Mouse (Mus musculus) ES-Bruce4 (cell line): Measurements from ENCODE around the gene Gm12184.

ENCODE experiments used
- EP300 ChIP-seq: IDR thresholded peaks from 2 replicates; pipeline ENCODE4 v1.6.1; 2011; ENCODE audit warnings: low read depth, low read length; ENCODE audit not compliant: insufficient read depth
- POLR2A ChIP-seq: IDR thresholded peaks from one replicate; pipeline ENCODE4 v1.8.1; 2011; ENCODE audit warnings: low read length; ENCODE audit not compliant: insufficient read depth

DNA sequence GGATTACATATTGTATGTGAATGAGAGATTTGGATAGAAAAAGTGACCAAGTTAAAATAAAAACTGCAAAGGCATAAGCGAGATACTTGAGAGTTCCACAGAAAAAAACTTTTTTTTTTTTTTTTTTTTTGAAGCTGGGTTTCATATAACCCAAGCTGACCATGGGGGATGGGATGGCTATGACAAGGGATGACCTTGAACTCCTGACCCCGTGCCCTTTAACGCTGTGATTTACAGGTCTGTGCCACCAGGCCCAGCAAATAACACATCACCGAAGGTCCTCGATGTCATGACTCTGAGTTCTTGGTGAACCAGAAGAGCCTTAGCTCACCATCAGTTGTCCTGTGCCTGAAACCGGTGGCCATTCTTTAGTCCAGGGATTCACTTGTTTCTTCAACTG, 9.5 kb upstream of the Gm12184 start:
- TF ChIP-seq EP300 (no peak), POLR2A (no peak)
